Comparison of ENCODE assay signal across 10 mouse cellular contexts in the genomic region with DNA sequence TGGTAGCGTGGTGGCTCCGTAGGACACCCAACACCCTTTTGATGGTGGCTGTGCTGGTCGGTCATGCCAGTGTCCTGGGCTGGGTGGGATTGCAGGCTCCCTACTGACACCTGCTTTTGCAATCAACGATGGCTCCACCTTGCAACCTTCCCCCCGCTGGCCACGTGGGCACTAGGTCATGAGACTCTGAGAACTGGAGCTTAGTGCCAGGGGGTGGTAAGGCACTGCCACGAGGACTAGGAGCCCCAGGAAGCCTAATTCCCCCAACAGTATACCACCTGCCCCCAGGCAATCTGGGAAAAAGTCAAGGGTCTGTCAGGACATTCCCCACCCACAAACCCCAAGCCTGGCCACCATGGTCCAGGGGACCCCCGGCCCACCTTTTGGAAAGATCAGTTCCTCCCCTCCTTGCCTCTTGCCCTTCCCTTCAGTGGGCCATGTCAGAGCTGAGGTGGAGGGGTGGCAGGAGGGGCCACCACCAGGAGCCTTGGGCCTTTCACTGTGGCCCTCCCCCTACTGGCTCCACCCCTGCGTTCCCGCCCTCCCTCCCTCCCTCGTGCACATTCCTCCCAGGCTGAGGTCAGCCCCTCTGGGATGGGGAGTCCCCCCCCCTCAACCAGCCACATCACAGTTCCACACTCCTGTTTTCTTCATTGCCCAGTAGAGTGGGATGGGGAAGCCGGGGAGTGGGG. TPM values are rescaled to one million over a fixed set of nuclear protein-coding genes. Genes with fewer than 3 reads are reported as not detected.
A peak's percentile ranks its signal among the peaks of the same experiment; 100 is the strongest.
DNase-seq lines count a peak whose midpoint lies in the region; ATAC-seq and TF ChIP-seq lines count a peak whose summit lies in the region.
"Had no signal": no experiment of that assay in that cellular context is flagged by ENCODE, and none has a peak within 500 bp of the region (broad histone marks: within the 10 kb centered on the region; RNA-seq: fewer than 3 reads in every experiment).

Gene Sema3b, minus strand, starts transcription at position 489 of the 692 bp plus-strand sequence.

- no peaks in the 10 kb centered on the region for H3K36me3 ChIP-seq in heart, embryonic 11.5 days (ENCODE audit: control insufficient read depth, insufficient read depth, low read length)
- H3K36me3 ChIP-seq in kidney, postnatal 0 days (ENCODE audit: insufficient read depth, low read length), result peaks cover 2% of the 10 kb centered on the region; the same call in 1 of the 2 replicates

- DNase-seq in urinary bladder, adult 2 months (ENCODE audit: low spot score), result no peak
- no peak for DNase-seq in urinary bladder, postnatal 36 days (ENCODE audit: low spot score in 2 of 2)
- DNase-seq in kidney, postnatal 0 days (ENCODE audit: low spot score), result no peak
- DNase-seq in yolk sac, embryonic 10.5 days (ENCODE audit: low spot score), result peak; percentile 65
- DNase-seq in frontal cortex, postnatal 25 days (ENCODE audit: low spot score in 2 of 2), result no peak
- no peak for DNase-seq in right cerebral cortex, postnatal 36 days (ENCODE audit: low spot score in 2 of 2)
- DNase-seq in right cerebral cortex, postnatal 14 days, result no peak
- DNase-seq: adrenal gland, postnatal 25 days had no signal

- TF ChIP-seq CTCF in kidney, postnatal 0 days (IDR thresholded peaks at IDR 0.05; ENCODE audit: low read depth), result no peak

- peak within 1 kb of the TSS; percentile 34; the same call in 1 of the 2 replicates for H3K9ac ChIP-seq in heart, embryonic 11.5 days (ENCODE audit: low read depth, low read length)
- peak within 1 kb of the TSS; percentile 13 for H3K9ac ChIP-seq in kidney, postnatal 0 days (ENCODE audit: low read depth, low read length)

- 43% methylated on average over 12 of the region's 12 CpGs for WGBS in heart, embryonic 11.5 days (ENCODE audit: insufficient replicate concordance)
- WGBS in kidney, postnatal 0 days, result 28% methylated on average over 12 of the region's 12 CpGs

- no peak within 1 kb of the TSS for H3K4me3 ChIP-seq in heart, embryonic 11.5 days (ENCODE audit: low read depth, low read length)
- no peak within 1 kb of the TSS for H3K4me3 ChIP-seq in kidney, postnatal 0 days (replicated peaks; ENCODE audit: low read depth, low read length)
- H3K4me3 ChIP-seq: layer of hippocampus, adult 2 months had no signal

- H3K4me1 ChIP-seq in heart, embryonic 11.5 days (ENCODE audit: control insufficient read depth, insufficient read depth, low read length), result peaks cover 69% of the 10 kb centered on the region
- H3K4me1 ChIP-seq in kidney, postnatal 0 days (replicated peaks; ENCODE audit: insufficient read depth, low read length), result peaks cover 50% of the 10 kb centered on the region

- ATAC-seq in heart, embryonic 11.5 days (replicated peaks; ENCODE audit: insufficient number of reproducible peaks, low FRiP score, low TSS enrichment), result no peak
- ATAC-seq in kidney, postnatal 0 days (replicated peaks; ENCODE audit: low FRiP score, low read depth), result no peak

- H3K27me3 ChIP-seq in heart, embryonic 11.5 days (ENCODE audit: control insufficient read depth, insufficient read depth, low read length), result peaks cover 14% of the 10 kb centered on the region; the same call in 1 of the 2 replicates
- no peaks in the 10 kb centered on the region for H3K27me3 ChIP-seq in kidney, postnatal 0 days (ENCODE audit: insufficient read depth, low read length)

- 0 out of 2 replicates have a peak within 1 kb of the TSS, but pooled peaks have one; percentile 35 for H3K27ac ChIP-seq in heart, embryonic 11.5 days (ENCODE audit: low read depth, low read length)
- H3K27ac ChIP-seq in kidney, postnatal 0 days, result peak within 1 kb of the TSS; percentile 85

- peak within 1 kb of the TSS; percentile 39 for H3K4me2 ChIP-seq in heart, embryonic 11.5 days
- H3K4me2 ChIP-seq in kidney, postnatal 0 days (ENCODE audit: low read length), result peak within 1 kb of the TSS; percentile 50

- H3K9me3 ChIP-seq in heart, embryonic 11.5 days (replicated peaks; ENCODE audit: control insufficient read depth, low read length), result no peaks in the 10 kb centered on the region
- H3K9me3 ChIP-seq in kidney, postnatal 0 days (replicated peaks; ENCODE audit: low read length), result no peaks in the 10 kb centered on the region

RNA-seq across cellular contexts. Expression of gene Sema3b, which starts in this region (rescaled TPM):
- polyA plus RNA-seq in urinary bladder, adult 2 months (2012; rRNA removed), result 57.1 and 71.0 TPM in 2 replicates
- polyA plus RNA-seq in heart, embryonic 11.5 days (2014; fragmentation: Nextera tagmentation; extraction: Ambion mirVana), result 5.1 and 5.3 TPM in 2 replicates
- 30.5 and 33.3 TPM in 2 replicates for polyA plus RNA-seq in kidney, postnatal 0 days (2015; fragmentation: Nextera tagmentation; extraction: Ambion mirVana)
